Mouse (Mus musculus): ENCODE measurements around the gene Myh6.

GRCm38 (mm10) chr14:54940176-54940530, 26.6 kb downstream of the Myh6 start:
- no peak for TF ChIP-seq GATA1 (IDR thresholded peaks at IDR 0.05; ENCODE audit: low read length)
- no peak for TF ChIP-seq TAL1 (IDR thresholded peaks at IDR 0.05; ENCODE audit: low read length)
